Mouse (Mus musculus) megakaryocyte, embryonic 14.5 days (primary cell): ENCODE data around the gene Unk. TPM values are rescaled to one million over a fixed set of nuclear protein-coding genes. Genes with fewer than 3 reads are reported as not detected.

Experiments used
- H3K27me3 ChIP-seq: replicated peaks from 2 replicates; pipeline ENCODE3; 2012; ENCODE audit warnings: inconsistent platforms
- H3K36me3 ChIP-seq: replicated peaks from 2 replicates; pipeline ENCODE3; 2012; ENCODE audit warnings: low read length, inconsistent platforms, mixed read lengths
- H3K4me1 ChIP-seq: 2 replicates; pipeline ENCODE4 v1.6.1; 2012; ENCODE audit warnings: inconsistent platforms
- H3K4me3 ChIP-seq: replicated peaks from 2 replicates; pipeline ENCODE3; 2012; ENCODE audit warnings: moderate library complexity, mild to moderate bottlenecking, inconsistent platforms
- H3K9me3 ChIP-seq: 2 replicates; pipeline ENCODE4 v1.6.1; 2012; ENCODE audit warnings: inconsistent platforms
- FLI1 ChIP-seq: IDR thresholded peaks from 2 replicates; pipeline ENCODE4 v1.6.1; 2012; ENCODE audit warnings: low read length, inconsistent platforms, mixed read lengths
- GATA1 ChIP-seq: IDR thresholded peaks from 3 replicates; pipeline ENCODE4 v1.6.1; 2012; ENCODE audit warnings: mixed read lengths, low read length, inconsistent platforms, borderline replicate concordance
- polyA plus RNA-seq: library from polyadenylated mRNA; stranded (reverse); fragments of >175 nt; gene quantifications from 2 replicates; pipeline ENCODE4 v1.2.3, GENCODE M21; 2012; ENCODE audit warnings: low replicate concordance; ENCODE audit not compliant: insufficient read depth

The Unk gene
- polyA plus RNA-seq, 1 experiment, result 18.8 TPM

- Histone ChIP-seq H3K4me1 (peaks cover 100% of the 10 kb centered on the region), H3K27me3 (peaks cover 14% of the 10 kb centered on the region), H3K36me3 (peaks cover 34% of the 10 kb centered on the region), H3K9me3 (no peaks in the 10 kb centered on the region), H3K4me3 (no peak overlapping the region)
- TF ChIP-seq GATA1 (no peak), FLI1 (no peak)
These were observed 74.9 kb downstream of the Unk start for GRCm38 (mm10) chr11:116105065-116105464.

GRCm38 (mm10) chr11:116106154-116106962 lies 76.2 kb downstream of the Unk start:
- H3K4me1 ChIP-seq, result peaks cover 97% of the 10 kb centered on the region
- TF ChIP-seq FLI1, result no peak
- no peak for TF ChIP-seq GATA1
- peaks cover 33% of the 10 kb centered on the region for H3K36me3 ChIP-seq
- H3K4me3 ChIP-seq, result no peak overlapping the region
- H3K9me3 ChIP-seq, result no peaks in the 10 kb centered on the region
- H3K27me3 ChIP-seq, result peaks cover 21% of the 10 kb centered on the region

- H3K4me3 ChIP-seq, result peak overlapping the region; percentile 38
- peaks cover 21% of the 10 kb centered on the region for H3K27me3 ChIP-seq
- peaks cover 42% of the 10 kb centered on the region for H3K36me3 ChIP-seq
- H3K9me3 ChIP-seq, result no peaks in the 10 kb centered on the region
- H3K4me1 ChIP-seq, result peaks cover 97% of the 10 kb centered on the region
- no peak for TF ChIP-seq FLI1
These were observed 77.0 kb downstream of the Unk start for GRCm38 (mm10) chr11:116106963-116107776.

- no peaks in the 10 kb centered on the region for H3K9me3 ChIP-seq
- peaks cover 21% of the 10 kb centered on the region for H3K27me3 ChIP-seq
- H3K36me3 ChIP-seq, result peaks cover 42% of the 10 kb centered on the region
- peaks cover 96% of the 10 kb centered on the region for H3K4me1 ChIP-seq
- TF ChIP-seq GATA1 (no peak), FLI1 (no peak)
- H3K4me3 ChIP-seq, result peak overlapping the region; percentile 46
These were observed 77.7 kb downstream of the Unk start for GRCm38 (mm10) chr11:116107777-116108285.

GRCm38 (mm10) chr11:116108464-116109137 lies 78.5 kb downstream of the Unk start:
- H3K27me3 ChIP-seq, result peaks cover 21% of the 10 kb centered on the region
- TF ChIP-seq GATA1, result no peak
- no peak for TF ChIP-seq FLI1
- peaks cover 42% of the 10 kb centered on the region for H3K36me3 ChIP-seq
- peaks cover 93% of the 10 kb centered on the region for H3K4me1 ChIP-seq
- H3K9me3 ChIP-seq, result no peaks in the 10 kb centered on the region
- H3K4me3 ChIP-seq, result peak overlapping the region; percentile 95

- peaks cover 89% of the 10 kb centered on the region for H3K4me1 ChIP-seq
- H3K4me3 ChIP-seq, result peak overlapping the region; percentile 95
- H3K27me3 ChIP-seq, result peaks cover 21% of the 10 kb centered on the region
- H3K36me3 ChIP-seq, result peaks cover 48% of the 10 kb centered on the region
- no peaks in the 10 kb centered on the region for H3K9me3 ChIP-seq
- no peak for TF ChIP-seq GATA1
- no peak for TF ChIP-seq FLI1
These were observed 79.4 kb downstream of the Unk start for GRCm38 (mm10) chr11:116109441-116110081.

- peak overlapping the region; percentile 95 for H3K4me3 ChIP-seq
- H3K27me3 ChIP-seq, result peaks cover 21% of the 10 kb centered on the region
- TF ChIP-seq FLI1 (no peak), GATA1 (no peak)
These were observed 80.0 kb downstream of the Unk start for GRCm38 (mm10) chr11:116110131-116110530.

GRCm38 (mm10) chr11:116110540-116110939 lies 80.4 kb downstream of the Unk start:
- Histone ChIP-seq H3K27me3 (peaks cover 21% of the 10 kb centered on the region), H3K9me3 (no peaks in the 10 kb centered on the region), H3K36me3 (peaks cover 46% of the 10 kb centered on the region), H3K4me1 (peaks cover 79% of the 10 kb centered on the region), H3K4me3 (peak overlapping the region; percentile 95)
- TF ChIP-seq FLI1 (no peak), GATA1 (no peak)

More at GRCm38 (mm10) chr11:116110131-116110530, 80.0 kb downstream of the Unk start:
- peaks cover 83% of the 10 kb centered on the region for H3K4me1 ChIP-seq
- no peaks in the 10 kb centered on the region for H3K9me3 ChIP-seq
- H3K36me3 ChIP-seq, result peaks cover 48% of the 10 kb centered on the region

Other genes starting within 250 kb of the Unk start
- 3.0 and 5.3 TPM in 2 replicates for gene Caskin2, start 216.7 kb upstream of the Unk start, polyA plus RNA-seq
- 21.0 and 35.3 TPM in 2 replicates for gene Tsen54, start 215.6 kb upstream of the Unk start, polyA plus RNA-seq
- 6.1 and 12.4 TPM in 2 replicates for gene Llgl2, start 206.3 kb upstream of the Unk start, polyA plus RNA-seq
- 0.48 TPM in 1 of 2 replicates, not detected in the other for gene Myo15b, start 171.9 kb upstream of the Unk start, polyA plus RNA-seq
- gene Smim5, start 130.4 kb upstream of the Unk start, polyA plus RNA-seq, result 6.7 and 13.1 TPM in 2 replicates
- gene Smim6, start 118.3 kb upstream of the Unk start, polyA plus RNA-seq, result not detected in 2 replicates
- gene Sap30bp, start 97.0 kb upstream of the Unk start, polyA plus RNA-seq, result 13.5 and 14.4 TPM in 2 replicates
- 9.5 and 10.4 TPM in 2 replicates for gene Recql5, start 96.8 kb upstream of the Unk start, polyA plus RNA-seq
- 5.6 and 6.9 TPM in 2 replicates for gene Itgb4, start 55.6 kb upstream of the Unk start, polyA plus RNA-seq
- gene Galk1, start 17.6 kb upstream of the Unk start, polyA plus RNA-seq, result 197 and 238 TPM in 2 replicates
- 819 and 908 TPM in 2 replicates for gene H3f3b, start 2.4 kb upstream of the Unk start, polyA plus RNA-seq
- 221 and 384 TPM in 2 replicates for gene Unc13d, start 47.6 kb downstream of the Unk start, polyA plus RNA-seq
- gene Wbp2, start 56.7 kb downstream of the Unk start, polyA plus RNA-seq, result 842 and 1,717 TPM in 2 replicates
- gene Trim47, start 96.9 kb downstream of the Unk start, polyA plus RNA-seq, result 6.9 and 23.5 TPM in 2 replicates
- 3.0 and 9.5 TPM in 2 replicates for gene Trim65, start 100.8 kb downstream of the Unk start, polyA plus RNA-seq
- 25.4 and 80.4 TPM in 2 replicates for gene Mrpl38, start 108.5 kb downstream of the Unk start, polyA plus RNA-seq
- gene Fbf1, start 137.8 kb downstream of the Unk start, polyA plus RNA-seq, result 33.9 and 37.8 TPM in 2 replicates
- gene Ten1, start 168.5 kb downstream of the Unk start, polyA plus RNA-seq, result 181 and 219 TPM in 2 replicates
- gene Acox1, start 168.7 kb downstream of the Unk start, polyA plus RNA-seq, result 1.7 and 3.3 TPM in 2 replicates
- 0.34 TPM in 1 of 2 replicates, not detected in the other for gene Evpl, start 207.8 kb downstream of the Unk start, polyA plus RNA-seq
- 4.7 and 34.1 TPM in 2 replicates for gene Srp68, start 243.9 kb downstream of the Unk start, polyA plus RNA-seq